Mouse (Mus musculus) stomach, postnatal 0 days (tissue): ENCODE results near the gene Rtn2. TPM values are rescaled to one million over a fixed set of nuclear protein-coding genes. Genes with fewer than 3 reads are reported as not detected.

Experiments used
- ATAC-seq: fragments of 200-750 bp; cut with Nextera tagmentation; 2 replicates; pipeline ENCODE4 v1.8.0; 2017; ENCODE audit not compliant: low FRiP score, low TSS enrichment
- DNase-seq: peaks from one replicate; pipeline ENCODE4 v3.0.0-alpha.2; 2016; ENCODE audit warnings: low spot score
- H3K27ac ChIP-seq: fragments of 300-500 bp; sonication (generic); replicated peaks from 2 replicates; pipeline ENCODE4 v1.5.1; 2014; ENCODE audit warnings: mild to moderate bottlenecking, control low read depth
- H3K27me3 ChIP-seq: fragments of 300-500 bp; sonication (generic); 2 replicates; pipeline ENCODE4 v1.6.1; 2014; ENCODE audit warnings: low read length; ENCODE audit not compliant: control insufficient read depth, insufficient read depth
- H3K36me3 ChIP-seq: fragments of 300-500 bp; sonication (generic); 2 replicates; pipeline ENCODE4 v1.6.1; 2014; ENCODE audit warnings: low read length, mixed read lengths; ENCODE audit not compliant: control insufficient read depth, insufficient read depth
- H3K4me1 ChIP-seq: fragments of 300-500 bp; sonication (generic); replicated peaks from 2 replicates; pipeline ENCODE4 v1.6.1; 2014; ENCODE audit warnings: antibody characterized with exemption; ENCODE audit not compliant: control insufficient read depth, insufficient read depth
- H3K4me2 ChIP-seq: fragments of 300-500 bp; sonication (generic); replicated peaks from 2 replicates; pipeline ENCODE4 v1.6.1; 2014; ENCODE audit warnings: low read depth, mild to moderate bottlenecking, control low read depth, moderate library complexity
- H3K4me3 ChIP-seq: fragments of 300-500 bp; sonication (generic); 2 replicates; pipeline ENCODE4 v1.5.1; 2014; ENCODE audit warnings: low read depth, low read length, control low read depth
- H3K9ac ChIP-seq: fragments of 300-500 bp; sonication (generic); 2 replicates; pipeline ENCODE4 v1.6.1; 2014; ENCODE audit warnings: mild to moderate bottlenecking, low read length, control low read depth, mixed read lengths
- H3K9me3 ChIP-seq: fragments of 300-500 bp; sonication (generic); 2 replicates; pipeline ENCODE4 v1.6.1; 2016; ENCODE audit warnings: low read length; ENCODE audit not compliant: control insufficient read depth
- CTCF ChIP-seq: IDR thresholded peaks from 2 replicates; pipeline ENCODE4 v1.5.1; 2016; ENCODE audit warnings: antibody characterized with exemption, low read depth, mild to moderate bottlenecking, moderate library complexity
- EP300 ChIP-seq: optimal IDR thresholded peaks from 2 replicates; pipeline ENCODE3; 2016; ENCODE audit warnings: antibody characterized with exemption
- WGBS: fragments of 180-500 bp; shearing (Covaris S2); extraction: QIAGEN DNeasy Blood & Tissue Kit; methylation state at CpG from one replicate; pipeline ENCODE4 v1.1.7; 2014; 5-methylcytosine and 5-hydroxymethylcytosine counted together
- polyA plus RNA-seq: library from polyadenylated mRNA; unstranded; fragments of >200 nt; fragmentation: Nextera tagmentation; extraction: Ambion mirVana; gene quantifications from 2 replicates; pipeline ENCODE4 v1.2.1, GENCODE M21; 2015

Rtn2 gene
- polyA plus RNA-seq, 1 experiment from 2014 or later = 10.1 TPM

- H3K27me3 ChIP-seq = no peaks in the 10 kb centered on the region
- no peak for ATAC-seq
- no peak overlapping the region for H3K4me2 ChIP-seq
Observed at GRCm38 (mm10) chr7:19314033-19314432, 31.6 kb downstream of the Rtn2 start.

DNA sequence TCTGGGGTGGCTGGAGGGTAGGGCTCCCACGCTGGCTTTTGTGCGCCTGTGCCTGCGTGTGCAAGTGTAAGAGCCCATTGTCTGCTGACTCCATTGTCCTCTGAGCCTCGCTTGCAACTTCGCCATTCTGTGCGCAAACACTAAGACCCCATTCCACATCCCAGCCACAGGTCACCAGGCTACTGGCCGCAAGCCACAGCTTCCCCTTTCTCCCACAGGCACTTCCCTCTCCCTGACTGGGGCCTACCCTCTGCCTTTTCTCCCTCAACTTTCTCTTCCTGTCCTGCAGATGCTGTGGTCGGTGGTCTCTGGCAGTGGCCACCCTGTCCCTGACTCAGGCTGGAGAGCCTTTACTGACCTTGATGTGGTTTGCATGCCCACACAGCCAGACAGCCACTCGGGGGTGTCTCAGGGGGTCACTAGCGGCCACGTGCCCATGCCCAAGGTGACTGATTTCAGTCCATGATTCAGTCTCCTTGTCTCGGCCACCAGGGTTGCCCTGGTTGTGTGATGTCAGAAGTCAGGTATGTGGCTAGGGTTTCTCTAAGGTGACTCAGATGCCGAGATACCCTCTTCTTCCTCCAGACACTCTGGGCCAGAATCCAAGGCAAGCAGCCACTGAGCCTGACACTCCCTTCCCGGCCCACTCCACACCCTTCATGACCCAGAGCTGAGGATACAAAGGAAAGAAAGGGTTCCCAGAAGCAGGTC, 34.2 kb downstream of the Rtn2 start:
- ATAC-seq = peak; percentile 50
- Histone ChIP-seq H3K4me2 (no peak overlapping the region), H3K9me3 (no peaks in the 10 kb centered on the region), H3K36me3 (no peaks in the 10 kb centered on the region), H3K27ac (no peak overlapping the region), H3K27me3 (no peaks in the 10 kb centered on the region), H3K4me3 (no peak overlapping the region), H3K9ac (no peak overlapping the region), H3K4me1 (no peaks in the 10 kb centered on the region; the same call in 1 of the 2 replicates)
- peak; percentile 65 for DNase-seq
- 40% methylated on average over 14 of the region's 14 CpGs for WGBS
- TF ChIP-seq CTCF (no peak), EP300 (no peak)

More at GRCm38 (mm10) chr7:19314033-19314432, 31.6 kb downstream of the Rtn2 start:
- TF ChIP-seq EP300 (no peak), CTCF (no peak)
- H3K36me3 ChIP-seq = no peaks in the 10 kb centered on the region
- no peaks in the 10 kb centered on the region for H3K9me3 ChIP-seq
- H3K9ac ChIP-seq = no peak overlapping the region
- 51% methylated on average over 5 of the region's 5 CpGs for WGBS
- no peak for DNase-seq
- H3K27ac ChIP-seq = no peak overlapping the region
- no peak overlapping the region for H3K4me3 ChIP-seq
- 0 out of 2 replicates have a peak, but pooled peaks cover 3% of the 10 kb centered on the region for H3K4me1 ChIP-seq

DNA sequence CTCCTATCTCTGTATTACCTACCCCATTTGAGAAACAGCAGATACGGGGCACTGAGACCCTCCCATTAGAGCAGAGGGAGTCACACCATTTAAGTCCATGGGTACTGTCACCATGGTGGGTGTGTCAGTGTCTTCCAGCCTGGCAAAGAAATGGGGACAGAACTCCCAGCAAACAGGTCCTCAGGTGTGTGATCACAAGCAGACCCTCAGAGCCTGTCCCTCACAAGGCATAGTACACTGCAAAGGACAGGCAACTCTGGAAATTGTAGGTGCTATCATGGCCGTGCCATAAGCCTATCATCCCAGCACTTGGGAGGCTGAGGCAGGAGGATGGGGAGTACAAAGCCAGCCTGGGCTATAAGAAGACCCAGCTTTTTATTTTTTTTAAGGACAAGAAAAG, 35.8 kb downstream of the Rtn2 start:
- Histone ChIP-seq H3K36me3 (no peaks in the 10 kb centered on the region), H3K27ac (no peak overlapping the region), H3K4me2 (no peak overlapping the region), H3K4me3 (no peak overlapping the region), H3K9ac (no peak overlapping the region), H3K27me3 (no peaks in the 10 kb centered on the region), H3K9me3 (no peaks in the 10 kb centered on the region), H3K4me1 (no peaks in the 10 kb centered on the region; the same call in 1 of the 2 replicates)
- ATAC-seq (no peak), DNase-seq (no peak)
- TF ChIP-seq EP300 (no peak), CTCF (no peak)
- WGBS = 71% methylated on average over 2 of the region's 2 CpGs

DNA sequence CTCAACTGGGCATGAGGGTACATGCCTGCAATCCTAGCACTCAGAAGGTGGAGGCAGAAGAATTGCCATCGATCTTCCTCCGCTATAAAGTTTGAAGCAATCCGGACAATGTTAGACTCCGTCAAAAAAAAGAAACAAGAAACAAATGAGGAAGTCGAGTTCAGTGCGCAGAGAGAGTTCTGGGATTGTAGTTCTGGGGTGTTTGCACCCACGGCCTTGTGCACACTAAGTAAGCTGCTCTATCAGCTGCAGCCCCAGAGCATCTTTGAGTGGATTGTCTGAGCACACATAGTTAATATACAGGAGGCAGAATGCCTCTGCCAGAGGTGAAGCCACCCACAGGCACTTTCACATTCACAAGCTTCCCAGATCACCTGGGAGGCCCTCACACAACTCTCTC, 36.3 kb downstream of the Rtn2 start:
- Histone ChIP-seq H3K9ac (no peak overlapping the region), H3K4me3 (no peak overlapping the region), H3K4me1 (no peaks in the 10 kb centered on the region; the same call in 1 of the 2 replicates), H3K36me3 (no peaks in the 10 kb centered on the region), H3K9me3 (no peaks in the 10 kb centered on the region), H3K27me3 (no peaks in the 10 kb centered on the region), H3K4me2 (no peak overlapping the region), H3K27ac (no peak overlapping the region)
- DNase-seq (no peak), ATAC-seq (no peak)
- no peak for TF ChIP-seq EP300
- TF ChIP-seq CTCF = no peak
- WGBS = 63% methylated on average over 7 of the region's 7 CpGs

GRCm38 (mm10) chr7:19319458-19319857, 37.0 kb downstream of the Rtn2 start:
- peak overlapping the region; percentile 83 for H3K4me2 ChIP-seq
- H3K36me3 ChIP-seq = no peaks in the 10 kb centered on the region
- no peak for DNase-seq
- peak overlapping the region; percentile 56; the same call in 1 of the 2 replicates for H3K27ac ChIP-seq
- peak; percentile 56 for ATAC-seq
- H3K9me3 ChIP-seq = no peaks in the 10 kb centered on the region
- H3K4me3 ChIP-seq = peak overlapping the region; percentile 46
- 16% methylated on average over 9 of the region's 9 CpGs for WGBS
- H3K27me3 ChIP-seq = no peaks in the 10 kb centered on the region
- no peak for TF ChIP-seq CTCF
- TF ChIP-seq EP300 = no peak
- no peaks in the 10 kb centered on the region; the same call in 1 of the 2 replicates for H3K4me1 ChIP-seq
- H3K9ac ChIP-seq = peak overlapping the region; percentile 59

- ATAC-seq (peak; percentile 92), DNase-seq (peak; percentile 99)
- peak overlapping the region; percentile 83 for H3K4me2 ChIP-seq
- peak overlapping the region; percentile 56; the same call in 1 of the 2 replicates for H3K27ac ChIP-seq
- WGBS = under 1% methylated on average over 41 of the region's 41 CpGs
- no peaks in the 10 kb centered on the region for H3K27me3 ChIP-seq
- no peaks in the 10 kb centered on the region; the same call in 1 of the 2 replicates for H3K4me1 ChIP-seq
- TF ChIP-seq EP300 (no peak), CTCF (peak; percentile 34; the same call in 1 of the 2 replicates)
- H3K9me3 ChIP-seq = no peaks in the 10 kb centered on the region
- no peaks in the 10 kb centered on the region for H3K36me3 ChIP-seq
- peak overlapping the region; percentile 46 for H3K4me3 ChIP-seq
- H3K9ac ChIP-seq = peak overlapping the region; percentile 59
Observed at GRCm38 (mm10) chr7:19319906-19320305, 37.5 kb downstream of the Rtn2 start.
